Mouse (Mus musculus) olfactory bulb, adult 2 months (tissue): ENCODE results near the gene Fem1b.

Source experiments
- CTCF ChIP-seq: fragments of 200-500 bp; IDR thresholded peaks from 2 replicates; pipeline ENCODE4 v1.5.1; 2012; ENCODE audit warnings: low read depth, mild to moderate bottlenecking, low read length, moderate library complexity; ENCODE audit not compliant: insufficient read depth
- POLR2A ChIP-seq: fragments of 200-500 bp; IDR thresholded peaks from 2 replicates; pipeline ENCODE4 v1.6.1; 2012; ENCODE audit warnings: mild to moderate bottlenecking, low read depth, low read length, moderate library complexity; ENCODE audit not compliant: insufficient read depth

- TF ChIP-seq CTCF (no peak), POLR2A (no peak)
These were observed 32.7 kb upstream of the Fem1b start for GRCm38 (mm10) chr9:62844461-62844860.
